Mouse (Mus musculus) common myeloid progenitor, adult 5-6 weeks (primary cell): ENCODE measurements at regions not wholly inside any gene's neighbourhood (a gene's known extent, or its start where the extent isn't known, plus 50 kb on each side); places are given as distances from the start of the nearest gene placed in this dataset.

ENCODE experiments used
- ATAC-seq: replicated peaks from 2 replicates; pipeline ENCODE4 v1.8.0; 2016; ENCODE audit warnings: low read depth, mild to moderate bottlenecking, moderate TSS enrichment, inconsistent platforms; ENCODE audit not compliant: poor library complexity, severe bottlenecking

GRCm38 (mm10) chr13:99593846-99594813 lies 77.8 kb upstream of the Map1b start:
- no peak for ATAC-seq

GRCm38 (mm10) chr13:99593243-99593635 lies 76.9 kb upstream of the Map1b start:
- no peak for ATAC-seq

GRCm38 (mm10) chr13:99592596-99593242 lies 76.4 kb upstream of the Map1b start:
- no peak for ATAC-seq

- ATAC-seq = no peak
Observed at GRCm38 (mm10) chr13:99588646-99589045, 72.3 kb upstream of the Map1b start.

GRCm38 (mm10) chr13:99583841-99584240 lies 67.5 kb upstream of the Map1b start:
- no peak for ATAC-seq

GRCm38 (mm10) chr13:99580296-99580695 lies 64.0 kb upstream of the Map1b start:
- no peak for ATAC-seq

GRCm38 (mm10) chr13:99579596-99580175 lies 63.3 kb upstream of the Map1b start:
- ATAC-seq = no peak

- no peak for ATAC-seq
Observed at GRCm38 (mm10) chr13:99577686-99578085, 61.3 kb upstream of the Map1b start.

GRCm38 (mm10) chr13:99573021-99573420 lies 56.7 kb upstream of the Map1b start:
- ATAC-seq = no peak

- no peak for ATAC-seq
Observed at GRCm38 (mm10) chr13:99572381-99572780, 56.0 kb upstream of the Map1b start.
